10 mouse cellular contexts compared by ENCODE assay signal in genomic region chr5:137672361-137672760, GRCm38 (mm10). TPM values are rescaled to one million over a fixed set of nuclear protein-coding genes. Genes with fewer than 3 reads are reported as not detected.
DNase-seq lines count a peak whose midpoint lies in the region; ATAC-seq and TF ChIP-seq lines count a peak whose summit lies in the region.
"Had no signal": no experiment of that assay in that cellular context is flagged by ENCODE, and none has a peak within 500 bp of the region (broad histone marks: within the 10 kb centered on the region; RNA-seq: fewer than 3 reads in every experiment).

No protein-coding gene starts in this region.

- peaks cover 31% of the 10 kb centered on the region for H3K4me1 ChIP-seq in kidney, adult 2 months (ENCODE audit: control insufficient read depth, insufficient read depth, low read length)
- H3K4me1 ChIP-seq in bone marrow, adult 2 months (ENCODE audit: control insufficient read depth, insufficient read depth, low read length), result peaks cover 2% of the 10 kb centered on the region; the same call in 1 of the 2 replicates
- peaks cover 65% of the 10 kb centered on the region for H3K4me1 ChIP-seq in liver, embryonic 12.5 days
- H3K4me1 ChIP-seq in midbrain, embryonic 10.5 days, result peaks cover 9% of the 10 kb centered on the region; the same call in 1 of the 2 replicates

- no peaks in the 10 kb centered on the region for H3K9me3 ChIP-seq in liver, embryonic 12.5 days (replicated peaks)
- no peaks in the 10 kb centered on the region for H3K9me3 ChIP-seq in midbrain, embryonic 10.5 days (replicated peaks)
- H3K9me3 ChIP-seq: G1E had no signal

- no peak for DNase-seq in kidney, adult 2 months
- DNase-seq in kidney, postnatal 10 days, result no peak
- peak; percentile 45 for DNase-seq in 3T3-L1 (ENCODE audit: low read depth, low spot score)
- DNase-seq in midbrain, embryonic 10.5 days (ENCODE audit: low spot score), result no peak
- DNase-seq in gastrocnemius, postnatal 14 days, result no peak
- DNase-seq: forebrain, postnatal 0 days had no signal

- no peaks in the 10 kb centered on the region for H3K36me3 ChIP-seq in kidney, adult 2 months (ENCODE audit: control insufficient read depth, insufficient read depth, low read length)
- peaks cover 73% of the 10 kb centered on the region for H3K36me3 ChIP-seq in liver, embryonic 12.5 days
- peaks cover 32% of the 10 kb centered on the region for H3K36me3 ChIP-seq in midbrain, embryonic 10.5 days

- TF ChIP-seq CTCF in kidney, adult 2 months (conservative IDR thresholded peaks at IDR 0.05; ENCODE audit: insufficient read depth, insufficient read length, low read depth, low read length), result no peak
- TF ChIP-seq CTCF in bone marrow, adult 2 months (IDR thresholded peaks at IDR 0.05; ENCODE audit: control insufficient read depth, insufficient read depth, low read length), result no peak

- 63% methylated on average over 5 of the region's 5 CpGs for WGBS in kidney, adult 2 months
- 84% methylated on average over 5 of the region's 5 CpGs for WGBS in bone marrow, adult 2 months
- 73% methylated on average over 5 of the region's 5 CpGs for WGBS in liver, embryonic 12.5 days (ENCODE audit: insufficient replicate concordance)
- WGBS in midbrain, embryonic 10.5 days, result 87% methylated on average over 5 of the region's 5 CpGs

- no peaks in the 10 kb centered on the region for H3K27me3 ChIP-seq in kidney, adult 2 months (replicated peaks; ENCODE audit: control insufficient read depth, insufficient read depth, low read length)
- H3K27me3 ChIP-seq in liver, embryonic 12.5 days (replicated peaks), result no peaks in the 10 kb centered on the region
- H3K27me3 ChIP-seq in midbrain, embryonic 10.5 days (ENCODE audit: low read depth, poor library complexity, severe bottlenecking), result no peaks in the 10 kb centered on the region

- H3K27ac ChIP-seq in kidney, adult 2 months (ENCODE audit: insufficient read depth, low read depth, low read length), result peak overlapping the region; percentile 84
- peak overlapping the region; percentile 12; the same call in 1 of the 2 replicates for H3K27ac ChIP-seq in bone marrow, adult 2 months (ENCODE audit: control insufficient read depth, insufficient read depth, low read depth, low read length, poor library complexity)
- peak overlapping the region; percentile 83 for H3K27ac ChIP-seq in liver, embryonic 12.5 days
- no peak overlapping the region for H3K27ac ChIP-seq in midbrain, embryonic 10.5 days (replicated peaks)

- H3K9ac ChIP-seq in liver, embryonic 12.5 days, result peak overlapping the region; percentile 51; the same call in 1 of the 2 replicates
- H3K9ac ChIP-seq: forebrain, postnatal 0 days had no signal

- no peak for ATAC-seq in liver, embryonic 12.5 days
- no peak for ATAC-seq in CD4-positive, CD25-positive, alpha-beta regulatory T cell, adult 4 months

- H3K4me2 ChIP-seq in liver, embryonic 12.5 days, result peak overlapping the region; percentile 48

- H3K4me3 ChIP-seq in kidney, adult 2 months (ENCODE audit: insufficient read depth, low read depth, low read length), result no peak overlapping the region
- no peak overlapping the region for H3K4me3 ChIP-seq in bone marrow, adult 2 months (replicated peaks; ENCODE audit: control insufficient read depth, low read depth, low read length)
- no peak overlapping the region for H3K4me3 ChIP-seq in liver, embryonic 12.5 days
- H3K4me3 ChIP-seq in midbrain, embryonic 10.5 days, result no peak overlapping the region

- intact Hi-C loops in gastrocnemius, postnatal 14 days (cut with DNase I; ENCODE audit: low total_unique reads), result no loop called here

- no peak for TF ChIP-seq POLR2A in kidney, adult 2 months (IDR thresholded peaks at IDR 0.05; ENCODE audit: low read depth, low read length)
- no peak for TF ChIP-seq POLR2A in bone marrow, adult 2 months (IDR thresholded peaks at IDR 0.05; ENCODE audit: borderline replicate concordance, control insufficient read depth, low read depth, low read length)

RNA-seq across cellular contexts. Expression of gene Agfg2, which starts 12.2 kb away (rescaled TPM):
- 36.5 and 48.1 TPM in 2 replicates for polyA plus RNA-seq in kidney, adult 2 months (2012; rRNA removed)
- polyA plus RNA-seq in bone marrow, adult 2 months (2011; ENCODE audit: insufficient read depth, insufficient read length, low replicate concordance, missing spikeins), result 33.1 and 50.5 TPM in 2 replicates
- polyA plus RNA-seq in liver, embryonic 12.5 days (2016; fragmentation: Nextera tagmentation; extraction: Ambion mirVana), result 44.3 and 47.2 TPM in 2 replicates
- 10 to 100 TPM; 14.3 to 15.7 TPM for polyA plus RNA-seq in CD4-positive, CD25-positive, alpha-beta regulatory T cell, adult 4 months (2017; shearing (Covaris generic))
- 27.2 and 28.8 TPM in 2 replicates for polyA plus RNA-seq in midbrain, embryonic 10.5 days (2016; fragmentation: Nextera tagmentation; extraction: Ambion mirVana)
- total RNA-seq in gastrocnemius, postnatal 14 days (2021), result 1 to 10 TPM; 4.9 to 5.8 TPM

RNA-seq across cellular contexts. Expression of gene Irs3, which starts 26.8 kb away (rescaled TPM):
- polyA plus RNA-seq in kidney, adult 2 months (2012; rRNA removed), result 4.2 and 4.4 TPM in 2 replicates
- 0.77 TPM in 1 of 2 replicates, not detected in the other for polyA plus RNA-seq in bone marrow, adult 2 months (2011; ENCODE audit: insufficient read depth, insufficient read length, low replicate concordance, missing spikeins)
- polyA plus RNA-seq in liver, embryonic 12.5 days (2016; fragmentation: Nextera tagmentation; extraction: Ambion mirVana), result 0.05 and 0.07 TPM in 2 replicates
- polyA plus RNA-seq in CD4-positive, CD25-positive, alpha-beta regulatory T cell, adult 4 months (2017; shearing (Covaris generic)), result not detected
- 0.36 and 0.48 TPM in 2 replicates for polyA plus RNA-seq in midbrain, embryonic 10.5 days (2016; fragmentation: Nextera tagmentation; extraction: Ambion mirVana)
- under 1 TPM; 0.33 to 0.47 TPM for total RNA-seq in gastrocnemius, postnatal 14 days (2021)
- polyA plus RNA-seq: G1E had no signal

RNA-seq across cellular contexts. Expression of gene Sap25, which starts 31.2 kb away (rescaled TPM):
- polyA plus RNA-seq in kidney, adult 2 months (2012; rRNA removed), result 61.1 and 77.6 TPM in 2 replicates
- polyA plus RNA-seq in bone marrow, adult 2 months (2011; ENCODE audit: insufficient read depth, insufficient read length, low replicate concordance, missing spikeins), result 65.6 and 161 TPM in 2 replicates
- 6.0 and 6.5 TPM in 2 replicates for polyA plus RNA-seq in liver, embryonic 12.5 days (2016; fragmentation: Nextera tagmentation; extraction: Ambion mirVana)
- polyA plus RNA-seq in CD4-positive, CD25-positive, alpha-beta regulatory T cell, adult 4 months (2017; shearing (Covaris generic)), result 10 to 100 TPM; 43.0 to 46.6 TPM
- polyA plus RNA-seq in midbrain, embryonic 10.5 days (2016; fragmentation: Nextera tagmentation; extraction: Ambion mirVana), result 7.7 and 7.8 TPM in 2 replicates
- 1 to 10 TPM; 1.8 to 2.0 TPM for total RNA-seq in gastrocnemius, postnatal 14 days (2021)

RNA-seq across cellular contexts. Expression of gene Gm20605, which starts 43.4 kb away (rescaled TPM):
- 12.2 and 19.8 TPM in 2 replicates for polyA plus RNA-seq in kidney, adult 2 months (2012; rRNA removed)
- polyA plus RNA-seq in bone marrow, adult 2 months (2011; ENCODE audit: insufficient read depth, insufficient read length, low replicate concordance, missing spikeins), result 24.9 and 41.6 TPM in 2 replicates
- polyA plus RNA-seq in liver, embryonic 12.5 days (2016; fragmentation: Nextera tagmentation; extraction: Ambion mirVana), result 7.8 and 9.0 TPM in 2 replicates
- polyA plus RNA-seq in CD4-positive, CD25-positive, alpha-beta regulatory T cell, adult 4 months (2017; shearing (Covaris generic)), result 10 to 100 TPM; 11.5 to 15.5 TPM
- 14.0 and 15.4 TPM in 2 replicates for polyA plus RNA-seq in midbrain, embryonic 10.5 days (2016; fragmentation: Nextera tagmentation; extraction: Ambion mirVana)
- total RNA-seq in gastrocnemius, postnatal 14 days (2021), result 1 to 10 TPM; 3.0 to 3.6 TPM

RNA-seq across cellular contexts. Expression of gene Lrch4, which starts 43.4 kb away (rescaled TPM):
- 39.4 and 45.5 TPM in 2 replicates for polyA plus RNA-seq in kidney, adult 2 months (2012; rRNA removed)
- polyA plus RNA-seq in bone marrow, adult 2 months (2011; ENCODE audit: insufficient read depth, insufficient read length, low replicate concordance, missing spikeins), result 36.1 and 108 TPM in 2 replicates
- polyA plus RNA-seq in liver, embryonic 12.5 days (2016; fragmentation: Nextera tagmentation; extraction: Ambion mirVana), result 33.4 and 36.0 TPM in 2 replicates
- polyA plus RNA-seq in CD4-positive, CD25-positive, alpha-beta regulatory T cell, adult 4 months (2017; shearing (Covaris generic)), result 10 to 100 TPM; 46.5 to 81.2 TPM
- 27.2 and 32.7 TPM in 2 replicates for polyA plus RNA-seq in midbrain, embryonic 10.5 days (2016; fragmentation: Nextera tagmentation; extraction: Ambion mirVana)
- 10 to 100 TPM; 14.8 to 15.3 TPM for total RNA-seq in gastrocnemius, postnatal 14 days (2021)
